In the genomic region with DNA sequence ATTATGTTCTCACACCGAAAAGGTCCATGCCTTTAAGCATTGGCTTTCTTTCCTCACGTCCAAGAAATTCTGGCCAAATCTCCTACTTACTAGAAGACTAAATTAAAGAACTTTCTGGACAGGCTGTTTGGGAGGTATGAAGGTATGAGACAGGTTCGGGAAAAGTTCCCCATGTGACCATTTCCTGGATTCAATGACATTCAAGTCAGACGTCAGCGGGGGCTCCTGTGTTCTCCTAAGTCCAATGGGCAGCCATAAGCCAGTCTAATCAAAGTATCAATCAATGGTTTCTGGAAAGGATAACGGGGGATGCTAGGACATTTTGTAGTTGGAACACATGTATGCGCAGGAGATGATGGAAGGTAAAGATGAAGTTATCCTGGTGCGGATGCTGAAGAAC, we compare ENCODE assay signal across 23 mouse cellular contexts. TPM values are rescaled to one million over a fixed set of nuclear protein-coding genes. Genes with fewer than 3 reads are reported as not detected.
"Had no signal": no experiment of that assay in that cellular context is flagged by ENCODE, and none has a peak within 500 bp of the region (broad histone marks: within the 10 kb centered on the region; RNA-seq: fewer than 3 reads in every experiment).

No protein-coding gene starts in this region.

- H3K4me2 ChIP-seq: neural tube, embryonic 13.5 days; neural tube, embryonic 15.5 days; stomach, embryonic 15.5 days had no signal

- H3K27ac ChIP-seq: neural tube, embryonic 13.5 days; neural tube, embryonic 15.5 days; stomach, embryonic 15.5 days; stomach, postnatal 0 days had no signal

- DNase-seq: retina, postnatal 1 day; right cerebral cortex, adult 18-20 months; right cerebral cortex, postnatal 14 days; right cerebral cortex, postnatal 25 days; right cerebral cortex, postnatal 4 days; spleen, adult 18-20 months; thymus, adult 18-20 months; thymus, adult 2 months; thymus, postnatal 14 days; thymus, postnatal 25 days; thymus, postnatal 36 days; thymus, postnatal 4 days had no signal

- H3K9me3 ChIP-seq: neural tube, embryonic 13.5 days; neural tube, embryonic 15.5 days; stomach, embryonic 15.5 days had no signal

- H3K9ac ChIP-seq: neural tube, embryonic 13.5 days; neural tube, embryonic 15.5 days; stomach, embryonic 15.5 days had no signal

- H3K4me1 ChIP-seq: neural tube, embryonic 13.5 days; neural tube, embryonic 15.5 days; stomach, embryonic 15.5 days had no signal

- H3K27me3 ChIP-seq: neural tube, embryonic 13.5 days; neural tube, embryonic 15.5 days; stomach, embryonic 15.5 days had no signal

- H3K4me3 ChIP-seq: neural tube, embryonic 13.5 days; neural tube, embryonic 15.5 days; stomach, embryonic 15.5 days had no signal

- H3K36me3 ChIP-seq: neural tube, embryonic 13.5 days; neural tube, embryonic 15.5 days; stomach, embryonic 15.5 days had no signal

RNA-seq across cellular contexts. Expression of a gene that starts 8.1 kb away (rescaled TPM):
- total RNA-seq: neutrophil, adult 5-6 weeks had no signal
- polyA plus RNA-seq: neural tube, embryonic 14.5 days; small intestine, adult 2 months; spleen, adult 2 months; stomach, embryonic 14.5 days; stomach, postnatal 0 days; testis, adult 2 months; urinary bladder, adult 2 months had no signal
